Mouse (Mus musculus) heart, embryonic 12.5 days (tissue): ENCODE measurements around the gene Ankrd10. TPM values are rescaled to one million over a fixed set of nuclear protein-coding genes. Genes with fewer than 3 reads are reported as not detected.
"Not testable (repeated sequence)": the region's sequence is repeated elsewhere in the genome, so short reads cannot be mapped to it uniquely, and the experiment has no call there.

ENCODE experiments used
- ATAC-seq: fragments of 200-750 bp; cut with Nextera tagmentation; 2 replicates; pipeline ENCODE4 v1.8.0; 2017; ENCODE audit warnings: moderate TSS enrichment, moderate library complexity; ENCODE audit not compliant: insufficient number of reproducible peaks, low FRiP score
- H3K27ac ChIP-seq: fragments of 300-500 bp; sonication (generic); 2 replicates; pipeline ENCODE4 v1.5.1; 2016; ENCODE audit warnings: mild to moderate bottlenecking, moderate library complexity; ENCODE audit not compliant: poor library complexity, severe bottlenecking
- H3K27me3 ChIP-seq: fragments of 300-500 bp; sonication (generic); replicated peaks from 2 replicates; pipeline ENCODE4 v1.6.1; 2016; ENCODE audit warnings: mild to moderate bottlenecking, moderate library complexity
- H3K36me3 ChIP-seq: fragments of 300-500 bp; sonication (generic); 2 replicates; pipeline ENCODE4 v1.6.1; 2016; ENCODE audit warnings: mild to moderate bottlenecking, moderate library complexity
- H3K4me1 ChIP-seq: fragments of 300-500 bp; sonication (generic); replicated peaks from 2 replicates; pipeline ENCODE4 v1.6.1; 2016; ENCODE audit warnings: mild to moderate bottlenecking
- H3K4me2 ChIP-seq: fragments of 300-500 bp; sonication (generic); 2 replicates; pipeline ENCODE4 v1.6.1; 2016; ENCODE audit warnings: mild to moderate bottlenecking, moderate library complexity
- H3K4me3 ChIP-seq: fragments of 300-500 bp; sonication (generic); 2 replicates; pipeline ENCODE4 v1.5.1; 2016; ENCODE audit warnings: mild to moderate bottlenecking
- H3K9ac ChIP-seq: fragments of 300-500 bp; sonication (generic); 2 replicates; pipeline ENCODE4 v1.6.1; 2016; ENCODE audit warnings: mild to moderate bottlenecking, moderate library complexity
- H3K9me3 ChIP-seq: fragments of 300-500 bp; sonication (generic); replicated peaks from 2 replicates; pipeline ENCODE4 v1.6.1; 2016; ENCODE audit warnings: mild to moderate bottlenecking, moderate library complexity
- WGBS: fragments of 180-500 bp; shearing (Covaris S2); methylation state at CpG from one replicate; pipeline ENCODE4 v1.1.7; 2016; 5-methylcytosine and 5-hydroxymethylcytosine counted together
- microRNA-seq: library from miRNA; unstranded; fragments of <30 nt; microRNA quantifications from one replicate; pipeline ENCODE4, GENCODE M21; 2017
- polyA plus RNA-seq: library from polyadenylated mRNA; unstranded; fragments of >200 nt; fragmentation: Nextera tagmentation; extraction: Ambion mirVana; gene quantifications from 2 replicates; pipeline ENCODE4 v1.2.1, GENCODE M21; 2016

The Ankrd10 gene
- polyA plus RNA-seq, 1 experiment from 2014 or later, result 71.7 TPM

DNA sequence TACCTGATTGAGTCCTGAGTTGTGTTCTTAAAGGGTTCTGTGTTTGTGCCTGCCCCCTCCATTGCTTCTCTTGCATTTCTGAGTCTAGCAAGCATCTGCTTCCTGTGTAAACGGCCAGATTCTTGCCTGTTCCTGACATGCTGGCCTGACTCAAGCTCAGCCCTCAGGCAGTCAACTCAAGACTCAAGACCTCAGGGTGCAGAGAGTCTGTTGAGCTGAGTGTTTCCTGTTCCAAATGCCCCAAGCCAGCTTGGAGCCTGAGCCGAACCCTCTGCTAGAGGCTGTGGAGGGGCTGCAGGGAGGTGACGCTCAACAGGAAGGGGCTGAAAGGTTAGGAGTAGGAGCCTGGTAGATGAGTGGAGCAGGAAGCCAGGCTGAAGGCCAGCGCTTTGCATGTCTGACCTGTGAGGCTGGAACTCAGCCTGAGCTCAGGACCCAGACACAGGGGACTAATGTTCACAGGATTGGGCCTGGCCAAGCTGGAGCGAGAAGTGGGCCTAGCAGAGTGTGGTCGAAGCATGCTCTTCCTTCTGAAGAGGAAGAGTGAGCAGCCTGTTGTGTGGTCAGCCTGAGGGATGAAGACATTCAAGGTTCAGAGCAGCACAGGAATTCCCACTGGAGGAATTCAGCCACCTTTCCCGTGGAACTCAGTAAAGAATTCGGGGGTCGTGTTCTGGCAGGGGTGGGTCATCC is 60.5 kb downstream of the Ankrd10 start:
- no peak for ATAC-seq
- Histone ChIP-seq H3K4me3 (no peak overlapping the region), H3K4me1 (peaks cover 16% of the 10 kb centered on the region), H3K27ac (peak overlapping the region; percentile 3; the same call in 1 of the 2 replicates), H3K27me3 (no peaks in the 10 kb centered on the region), H3K9me3 (no peaks in the 10 kb centered on the region), H3K9ac (no peak overlapping the region), H3K4me2 (no peak overlapping the region), H3K36me3 (no peaks in the 10 kb centered on the region)
- 64% methylated on average over 9 of the region's 9 CpGs for WGBS

DNA sequence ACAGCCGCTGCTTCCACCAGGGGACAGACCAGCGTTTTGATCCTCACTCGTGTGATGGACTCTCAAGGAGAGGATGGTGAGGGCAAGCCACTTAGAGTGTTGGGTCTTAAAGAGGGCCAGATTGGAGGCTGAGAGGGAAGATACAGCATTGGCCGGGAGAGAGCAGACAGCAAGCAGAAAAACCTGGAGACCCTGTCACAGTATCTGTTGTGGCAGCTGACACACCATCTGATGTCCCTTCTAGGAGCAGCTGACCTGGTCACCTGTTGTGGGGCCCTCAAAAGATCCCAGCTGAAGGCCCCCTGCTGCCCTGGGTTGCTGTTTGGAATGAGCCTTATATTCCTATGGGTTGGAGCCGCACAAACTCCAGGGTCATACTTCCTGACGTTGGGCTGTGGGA is 63.1 kb downstream of the Ankrd10 start:
- H3K9me3 ChIP-seq, result no peaks in the 10 kb centered on the region
- ATAC-seq, result no peak
- H3K9ac ChIP-seq, result no peak overlapping the region
- no peak overlapping the region for H3K27ac ChIP-seq
- WGBS, result 66% methylated on average over 6 of the region's 6 CpGs
- no peak overlapping the region for H3K4me3 ChIP-seq
- H3K4me2 ChIP-seq, result no peak overlapping the region
- H3K4me1 ChIP-seq, result peaks cover 16% of the 10 kb centered on the region
- peaks cover 9% of the 10 kb centered on the region for H3K36me3 ChIP-seq
- no peaks in the 10 kb centered on the region for H3K27me3 ChIP-seq

DNA sequence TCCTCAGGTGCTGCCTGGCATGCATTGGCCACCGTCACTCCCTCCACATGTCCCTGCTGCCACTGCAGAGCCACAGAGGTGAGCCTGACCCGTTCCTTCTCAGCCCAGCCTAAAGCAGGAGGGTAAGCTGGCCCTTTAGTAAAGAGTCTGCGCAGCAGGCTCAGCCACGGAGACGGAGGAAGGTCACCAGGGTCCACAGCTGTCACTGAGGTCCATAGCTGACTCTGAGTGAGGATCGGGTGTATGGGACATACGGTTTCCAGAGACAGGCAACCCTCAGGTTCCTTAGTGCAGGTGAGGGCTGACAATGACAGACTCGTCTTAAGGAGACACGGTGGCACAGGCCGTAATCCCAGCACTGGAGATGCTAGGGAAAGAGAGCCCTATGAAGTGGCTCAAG is 63.6 kb downstream of the Ankrd10 start:
- H3K9me3 ChIP-seq, result no peaks in the 10 kb centered on the region
- H3K4me2 ChIP-seq, result no peak overlapping the region
- peaks cover 14% of the 10 kb centered on the region for H3K36me3 ChIP-seq
- no peaks in the 10 kb centered on the region for H3K27me3 ChIP-seq
- no peak for ATAC-seq
- no peak overlapping the region for H3K9ac ChIP-seq
- H3K27ac ChIP-seq, result no peak overlapping the region
- H3K4me3 ChIP-seq, result no peak overlapping the region
- 82% methylated on average over 10 of the region's 10 CpGs for WGBS
- H3K4me1 ChIP-seq, result peaks cover 16% of the 10 kb centered on the region

DNA sequence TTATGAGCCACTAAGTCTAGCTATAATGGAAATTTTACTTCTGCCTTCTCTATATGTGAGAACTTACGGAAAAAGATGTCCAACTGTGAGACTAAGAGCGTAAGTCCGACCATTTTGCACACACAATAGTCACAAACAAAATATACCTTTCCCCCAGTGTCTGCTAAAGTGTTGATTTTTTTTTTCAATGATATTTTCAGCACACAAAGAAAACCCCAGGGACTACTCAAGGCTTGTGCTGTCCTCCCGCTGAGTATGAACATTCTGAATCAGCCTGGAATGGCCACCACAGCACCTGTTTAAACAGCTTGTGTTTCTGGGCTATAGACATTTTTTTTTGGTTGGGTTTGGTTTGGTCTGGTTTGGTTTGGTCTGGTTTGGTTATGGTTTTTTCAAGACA is 64.8 kb downstream of the Ankrd10 start:
- Histone ChIP-seq H3K27ac (no peak overlapping the region), H3K36me3 (peaks cover 20% of the 10 kb centered on the region), H3K4me2 (no peak overlapping the region), H3K27me3 (no peaks in the 10 kb centered on the region), H3K9me3 (no peaks in the 10 kb centered on the region), H3K9ac (no peak overlapping the region), H3K4me1 (peaks cover 14% of the 10 kb centered on the region), H3K4me3 (no peak overlapping the region)
- no peak for ATAC-seq
- 94% methylated on average over 4 of the region's 4 CpGs for WGBS

DNA sequence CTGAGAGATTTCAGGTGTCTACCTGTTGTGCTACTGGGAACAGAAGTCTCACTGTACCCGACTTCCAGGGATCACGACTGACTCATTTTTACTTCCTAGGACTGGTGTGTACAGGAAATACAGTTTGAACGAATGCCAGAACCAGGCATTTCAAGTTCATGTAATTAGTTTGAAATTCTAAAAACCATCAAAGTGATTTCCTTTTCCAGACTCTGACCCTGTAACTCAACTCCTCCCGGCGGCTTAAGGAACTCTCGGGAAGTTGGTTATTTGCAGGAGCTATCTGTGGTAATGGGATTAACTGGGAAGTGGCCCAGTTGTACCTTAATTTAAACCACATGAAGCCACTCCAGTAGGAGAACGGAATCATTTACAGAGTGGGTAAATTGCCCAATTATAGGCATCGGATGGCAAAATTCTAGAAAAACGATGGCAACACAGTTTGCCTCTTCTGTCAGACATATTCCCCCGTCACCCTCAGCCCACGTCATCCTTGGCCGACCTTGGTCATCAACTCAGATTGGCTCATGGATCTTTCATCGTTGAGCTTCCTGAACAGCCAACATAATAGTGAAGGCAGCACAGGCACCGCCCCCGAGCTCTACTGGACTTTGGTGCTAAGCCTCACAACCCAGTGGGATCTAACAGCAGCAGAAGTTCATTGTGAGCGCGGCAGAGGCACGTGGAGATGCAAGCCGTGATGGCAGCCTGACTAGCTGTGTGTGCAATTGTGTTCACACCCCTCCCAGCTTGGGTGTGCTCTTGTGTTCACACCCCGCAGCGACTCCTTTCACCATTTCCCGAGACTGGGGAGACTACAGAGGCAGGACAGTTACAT is 66.1 kb downstream of the Ankrd10 start:
- no peaks in the 10 kb centered on the region for H3K27me3 ChIP-seq
- no peak overlapping the region for H3K27ac ChIP-seq
- H3K9ac ChIP-seq, result no peak overlapping the region
- H3K4me2 ChIP-seq, result no peak overlapping the region
- H3K4me1 ChIP-seq, result peaks cover 9% of the 10 kb centered on the region; the same call in 1 of the 2 replicates
- no peak for ATAC-seq
- no peaks in the 10 kb centered on the region for H3K9me3 ChIP-seq
- H3K36me3 ChIP-seq, result peaks cover 32% of the 10 kb centered on the region
- no peak overlapping the region for H3K4me3 ChIP-seq
- 79% methylated on average over 22 of the region's 22 CpGs for WGBS

DNA sequence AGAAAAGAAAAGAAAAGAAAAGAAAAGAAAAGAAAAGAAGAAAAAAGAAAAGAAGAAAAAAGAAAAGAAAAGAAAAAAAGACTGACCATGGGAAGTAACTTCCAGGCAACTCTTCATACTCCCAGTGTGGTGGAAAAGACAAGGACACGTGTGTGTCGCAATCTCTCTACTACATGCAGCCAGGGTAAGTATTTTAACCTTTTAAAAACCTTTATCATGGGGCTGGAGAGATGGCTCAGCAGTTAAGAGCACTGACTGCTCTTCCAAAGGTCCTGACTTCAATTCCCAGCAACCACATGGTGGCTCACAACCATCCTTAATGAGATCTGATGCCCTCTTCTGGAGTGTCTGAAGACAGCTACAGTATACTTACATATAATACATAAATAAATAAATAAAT is 67.4 kb downstream of the Ankrd10 start:
- not testable (repeated sequence) for H3K4me2 ChIP-seq, H3K9me3 ChIP-seq, H3K4me3 ChIP-seq, H3K27me3 ChIP-seq, ATAC-seq, H3K27ac ChIP-seq, H3K9ac ChIP-seq, H3K4me1 ChIP-seq
- peaks cover 44% of the 10 kb centered on the region for H3K36me3 ChIP-seq
- WGBS, result 90% methylated on average over 2 of the region's 2 CpGs

DNA sequence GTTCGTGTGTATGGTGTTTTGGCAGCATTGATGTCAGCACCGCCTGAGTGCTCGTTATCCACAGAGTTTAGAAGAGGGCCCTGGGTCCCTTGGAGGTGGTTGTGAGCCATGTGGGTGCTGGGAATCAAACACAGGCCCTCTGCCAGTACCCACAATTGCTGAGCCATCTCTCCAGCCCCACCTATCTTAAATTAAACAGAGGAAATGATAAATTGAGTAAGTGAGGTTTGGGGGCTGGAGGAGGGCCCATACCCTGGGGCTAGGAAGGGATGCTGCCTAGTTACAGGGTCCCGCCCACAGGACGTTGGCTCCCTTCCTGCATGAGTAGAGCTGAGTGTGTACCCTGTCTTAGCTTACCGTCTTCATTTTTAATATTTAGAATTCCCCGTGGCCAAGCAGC is 70.8 kb downstream of the Ankrd10 start:
- WGBS, result 88% methylated on average over 7 of the region's 7 CpGs
- no peak overlapping the region for H3K27ac ChIP-seq
- peaks cover 57% of the 10 kb centered on the region for H3K36me3 ChIP-seq
- H3K9ac ChIP-seq, result no peak overlapping the region
- H3K27me3 ChIP-seq, result no peaks in the 10 kb centered on the region
- H3K4me2 ChIP-seq, result no peak overlapping the region
- no peak overlapping the region for H3K4me3 ChIP-seq
- no peak for ATAC-seq
- H3K9me3 ChIP-seq, result no peaks in the 10 kb centered on the region
- peaks cover 12% of the 10 kb centered on the region for H3K4me1 ChIP-seq

DNA sequence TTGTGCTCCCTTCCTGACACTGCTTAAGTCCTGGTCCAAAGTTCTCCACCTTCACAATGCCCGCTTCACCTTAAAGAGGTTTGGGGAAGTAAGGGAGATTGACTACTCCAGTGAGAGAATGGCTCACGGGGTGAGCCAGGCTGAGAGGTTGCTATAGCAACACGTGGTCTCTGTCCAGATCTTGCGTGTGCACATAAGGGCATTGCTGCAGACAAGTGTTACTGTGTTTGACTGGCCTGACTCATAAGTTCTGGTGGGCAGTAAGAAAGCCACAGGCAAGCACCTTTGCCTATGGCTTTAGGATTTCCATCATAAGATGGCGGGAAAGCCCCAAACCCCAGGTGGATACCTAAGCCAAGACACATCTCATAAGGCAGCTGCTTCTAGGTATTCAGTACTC is 71.3 kb downstream of the Ankrd10 start:
- H3K4me3 ChIP-seq, result no peak overlapping the region
- no peaks in the 10 kb centered on the region for H3K27me3 ChIP-seq
- H3K27ac ChIP-seq, result no peak overlapping the region
- peaks cover 16% of the 10 kb centered on the region for H3K4me1 ChIP-seq
- no peak overlapping the region for H3K4me2 ChIP-seq
- no peak overlapping the region for H3K9ac ChIP-seq
- WGBS, result 90% methylated on average over 5 of the region's 5 CpGs
- ATAC-seq, result no peak
- H3K9me3 ChIP-seq, result no peaks in the 10 kb centered on the region
- peaks cover 57% of the 10 kb centered on the region for H3K36me3 ChIP-seq

Small RNA genes lying within 50 kb of the gene (microRNA-seq; reads per million reads assigned to microRNA genes)
- gene Mir7238, result 0.94 reads per million

Other genes starting within 250 kb of the Ankrd10 start
- gene Rab20, start 157.0 kb downstream of the Ankrd10 start, polyA plus RNA-seq, result 20.2 and 23.5 TPM in 2 replicates
- gene Naxd, start 138.3 kb downstream of the Ankrd10 start, polyA plus RNA-seq, result 68.8 and 71.0 TPM in 2 replicates
- 22.6 and 28.2 TPM in 2 replicates for gene Cars2, start 85.0 kb downstream of the Ankrd10 start, polyA plus RNA-seq
- gene Ing1, start 80.2 kb downstream of the Ankrd10 start, polyA plus RNA-seq, result 25.2 and 26.5 TPM in 2 replicates
- gene 1700016D06Rik, start 65.3 kb upstream of the Ankrd10 start, polyA plus RNA-seq, result not detected in 2 replicates
- 70.5 and 75.3 TPM in 2 replicates for gene Arhgef7, start 92.0 kb upstream of the Ankrd10 start, polyA plus RNA-seq
- gene Tex29, start 204.7 kb upstream of the Ankrd10 start, polyA plus RNA-seq, result 0.49 and 0.51 TPM in 2 replicates